Mouse (Mus musculus) megakaryocyte, embryonic 14.5 days (primary cell): ENCODE results near the gene Madd. TPM values are rescaled to one million over a fixed set of nuclear protein-coding genes. Genes with fewer than 3 reads are reported as not detected.

Experiments used
- H3K27me3 ChIP-seq: replicated peaks from 2 replicates; pipeline ENCODE3; 2012; ENCODE audit warnings: inconsistent platforms
- H3K36me3 ChIP-seq: replicated peaks from 2 replicates; pipeline ENCODE3; 2012; ENCODE audit warnings: low read length, inconsistent platforms, mixed read lengths
- H3K4me1 ChIP-seq: 2 replicates; pipeline ENCODE4 v1.6.1; 2012; ENCODE audit warnings: inconsistent platforms
- H3K4me3 ChIP-seq: replicated peaks from 2 replicates; pipeline ENCODE3; 2012; ENCODE audit warnings: moderate library complexity, mild to moderate bottlenecking, inconsistent platforms
- H3K9me3 ChIP-seq: 2 replicates; pipeline ENCODE4 v1.6.1; 2012; ENCODE audit warnings: inconsistent platforms
- FLI1 ChIP-seq: IDR thresholded peaks from 2 replicates; pipeline ENCODE4 v1.6.1; 2012; ENCODE audit warnings: low read length, inconsistent platforms, mixed read lengths
- GATA1 ChIP-seq: IDR thresholded peaks from 3 replicates; pipeline ENCODE4 v1.6.1; 2012; ENCODE audit warnings: mixed read lengths, low read length, inconsistent platforms, borderline replicate concordance
- polyA plus RNA-seq: library from polyadenylated mRNA; stranded (reverse); fragments of >175 nt; gene quantifications from 2 replicates; pipeline ENCODE4 v1.2.3, GENCODE M21; 2012; ENCODE audit warnings: low replicate concordance; ENCODE audit not compliant: insufficient read depth

Madd gene
- polyA plus RNA-seq, 1 experiment = 14.6 TPM

- H3K4me1 ChIP-seq = peaks cover 47% of the 10 kb centered on the region
- peaks cover 11% of the 10 kb centered on the region for H3K9me3 ChIP-seq
- peaks cover 34% of the 10 kb centered on the region for H3K36me3 ChIP-seq
- H3K27me3 ChIP-seq = peaks cover 45% of the 10 kb centered on the region
- no peak overlapping the region for H3K4me3 ChIP-seq
- no peak for TF ChIP-seq GATA1
- TF ChIP-seq FLI1 = no peak
These were observed 51.6 kb downstream of the Madd start for GRCm38 (mm10) chr2:91132035-91132434.

- H3K4me1 ChIP-seq = peaks cover 40% of the 10 kb centered on the region
- H3K36me3 ChIP-seq = peaks cover 26% of the 10 kb centered on the region
- H3K9me3 ChIP-seq = peaks cover 11% of the 10 kb centered on the region
- TF ChIP-seq FLI1 (no peak), GATA1 (no peak)
- no peak overlapping the region for H3K4me3 ChIP-seq
- H3K27me3 ChIP-seq = peaks cover 53% of the 10 kb centered on the region
These were observed 52.4 kb downstream of the Madd start for GRCm38 (mm10) chr2:91131251-91131650.

- no peak overlapping the region for H3K4me3 ChIP-seq
- H3K9me3 ChIP-seq = peaks cover 11% of the 10 kb centered on the region
- TF ChIP-seq FLI1 (no peak), GATA1 (no peak)
- peaks cover 62% of the 10 kb centered on the region for H3K27me3 ChIP-seq
- peaks cover 15% of the 10 kb centered on the region for H3K36me3 ChIP-seq
- H3K4me1 ChIP-seq = peaks cover 42% of the 10 kb centered on the region
These were observed 53.5 kb downstream of the Madd start for GRCm38 (mm10) chr2:91130126-91130525.

GRCm38 (mm10) chr2:91128761-91129160, 54.9 kb downstream of the Madd start:
- no peak overlapping the region for H3K4me3 ChIP-seq
- peaks cover 67% of the 10 kb centered on the region for H3K27me3 ChIP-seq
- no peak for TF ChIP-seq FLI1
- no peak for TF ChIP-seq GATA1
- H3K36me3 ChIP-seq = peaks cover 3% of the 10 kb centered on the region
- peaks cover 11% of the 10 kb centered on the region for H3K9me3 ChIP-seq
- peaks cover 33% of the 10 kb centered on the region for H3K4me1 ChIP-seq

- peaks cover 20% of the 10 kb centered on the region for H3K4me1 ChIP-seq
- peaks cover 9% of the 10 kb centered on the region for H3K9me3 ChIP-seq
- TF ChIP-seq GATA1 (no peak), FLI1 (no peak)
- no peak overlapping the region for H3K4me3 ChIP-seq
- peaks cover 79% of the 10 kb centered on the region for H3K27me3 ChIP-seq
- no peaks in the 10 kb centered on the region for H3K36me3 ChIP-seq
These were observed 58.5 kb downstream of the Madd start for GRCm38 (mm10) chr2:91125101-91125500.

GRCm38 (mm10) chr2:91123521-91123920, 60.1 kb downstream of the Madd start:
- peaks cover 75% of the 10 kb centered on the region for H3K27me3 ChIP-seq
- H3K9me3 ChIP-seq = no peaks in the 10 kb centered on the region
- TF ChIP-seq GATA1 = no peak
- no peak for TF ChIP-seq FLI1
- peaks cover 26% of the 10 kb centered on the region for H3K4me1 ChIP-seq
- H3K36me3 ChIP-seq = no peaks in the 10 kb centered on the region
- H3K4me3 ChIP-seq = no peak overlapping the region

- TF ChIP-seq FLI1 = no peak
- no peak for TF ChIP-seq GATA1
- Histone ChIP-seq H3K4me3 (no peak overlapping the region), H3K36me3 (peaks cover 7% of the 10 kb centered on the region), H3K27me3 (peaks cover 71% of the 10 kb centered on the region), H3K9me3 (no peaks in the 10 kb centered on the region), H3K4me1 (peaks cover 40% of the 10 kb centered on the region)
These were observed 62.1 kb downstream of the Madd start for GRCm38 (mm10) chr2:91121497-91121896.

GRCm38 (mm10) chr2:91121011-91121410, 62.6 kb downstream of the Madd start:
- Histone ChIP-seq H3K27me3 (peaks cover 66% of the 10 kb centered on the region), H3K36me3 (peaks cover 7% of the 10 kb centered on the region), H3K9me3 (no peaks in the 10 kb centered on the region), H3K4me3 (no peak overlapping the region), H3K4me1 (peaks cover 40% of the 10 kb centered on the region)
- TF ChIP-seq FLI1 (no peak), GATA1 (no peak)

GRCm38 (mm10) chr2:91120261-91120671, 63.4 kb downstream of the Madd start:
- TF ChIP-seq GATA1 (no peak), FLI1 (no peak)
- Histone ChIP-seq H3K4me3 (no peak overlapping the region), H3K36me3 (peaks cover 15% of the 10 kb centered on the region), H3K4me1 (peaks cover 34% of the 10 kb centered on the region), H3K9me3 (no peaks in the 10 kb centered on the region), H3K27me3 (peaks cover 60% of the 10 kb centered on the region)

GRCm38 (mm10) chr2:91119551-91119950, 64.1 kb downstream of the Madd start:
- H3K4me3 ChIP-seq = no peak overlapping the region
- peaks cover 22% of the 10 kb centered on the region for H3K36me3 ChIP-seq
- TF ChIP-seq FLI1 (no peak), GATA1 (no peak)
- peaks cover 54% of the 10 kb centered on the region for H3K27me3 ChIP-seq
- no peaks in the 10 kb centered on the region for H3K9me3 ChIP-seq
- peaks cover 37% of the 10 kb centered on the region for H3K4me1 ChIP-seq

GRCm38 (mm10) chr2:91119061-91119460, 64.6 kb downstream of the Madd start:
- Histone ChIP-seq H3K4me1 (peaks cover 42% of the 10 kb centered on the region), H3K4me3 (peak overlapping the region; percentile 29), H3K27me3 (peaks cover 49% of the 10 kb centered on the region), H3K9me3 (no peaks in the 10 kb centered on the region), H3K36me3 (peaks cover 27% of the 10 kb centered on the region)
- TF ChIP-seq FLI1 (no peak), GATA1 (no peak)
